Mouse (Mus musculus): ENCODE results near the gene Cped1.

Gene Cped1

DNA sequence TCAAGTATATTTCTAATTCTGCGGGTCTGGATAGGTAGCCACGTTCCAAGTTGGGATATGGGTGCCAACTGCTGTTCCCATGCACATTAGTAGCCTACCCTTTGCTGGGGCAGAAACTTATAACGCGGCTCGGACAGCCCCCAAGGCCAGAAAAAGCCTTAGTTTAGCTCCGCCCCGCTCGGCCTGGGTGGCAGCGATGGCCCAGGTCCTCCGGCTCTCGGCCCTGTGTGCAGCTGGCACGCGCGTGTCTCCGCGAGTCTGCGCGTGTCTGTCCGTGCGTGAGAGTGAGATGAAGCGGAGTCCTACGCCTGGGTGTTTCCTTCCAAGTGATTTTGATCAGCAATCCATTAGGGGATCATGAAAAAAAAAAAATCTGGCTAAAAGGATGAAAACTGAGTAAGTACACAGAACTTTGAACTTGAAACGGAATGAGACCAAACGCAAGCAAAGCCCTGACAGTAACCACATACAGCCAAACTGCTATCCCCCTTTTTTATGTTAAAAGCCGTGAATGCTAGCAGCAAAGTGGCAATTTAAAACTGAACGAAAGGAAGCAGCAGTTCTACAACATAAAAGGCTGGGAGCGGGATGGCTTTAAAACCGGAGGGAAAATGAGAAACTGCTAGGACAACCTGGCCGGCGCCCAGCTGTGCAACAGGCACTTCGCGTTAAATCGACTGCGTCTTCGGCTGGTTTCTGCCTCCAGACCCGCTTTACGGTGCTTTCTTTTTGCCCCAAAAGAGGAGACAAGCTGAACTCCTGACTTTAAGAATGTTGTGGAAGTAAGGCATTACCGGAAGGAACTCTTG is at the start of gene Cped1:
Gene Cped1 (plus strand): TSS at position 185 of the 809 bp plus-strand sequence.
- DNase-seq (ENCODE audit: low spot score in 2 of 2), result no peak

- DNase-seq (ENCODE audit: low spot score in 2 of 2), result no peak
Observed at GRCm38 (mm10) chr6:21937981-21938635, 47.6 kb upstream of the Cped1 start.

- peak; percentile 97 to 98 for DNase-seq (ENCODE audit: low spot score in 2 of 2)
Observed at GRCm38 (mm10) chr6:21949226-21949731, 36.4 kb upstream of the Cped1 start, which contains the start of gene Ing3. TSS of gene Ing3 (plus strand) at chr6:21949571.

DNA sequence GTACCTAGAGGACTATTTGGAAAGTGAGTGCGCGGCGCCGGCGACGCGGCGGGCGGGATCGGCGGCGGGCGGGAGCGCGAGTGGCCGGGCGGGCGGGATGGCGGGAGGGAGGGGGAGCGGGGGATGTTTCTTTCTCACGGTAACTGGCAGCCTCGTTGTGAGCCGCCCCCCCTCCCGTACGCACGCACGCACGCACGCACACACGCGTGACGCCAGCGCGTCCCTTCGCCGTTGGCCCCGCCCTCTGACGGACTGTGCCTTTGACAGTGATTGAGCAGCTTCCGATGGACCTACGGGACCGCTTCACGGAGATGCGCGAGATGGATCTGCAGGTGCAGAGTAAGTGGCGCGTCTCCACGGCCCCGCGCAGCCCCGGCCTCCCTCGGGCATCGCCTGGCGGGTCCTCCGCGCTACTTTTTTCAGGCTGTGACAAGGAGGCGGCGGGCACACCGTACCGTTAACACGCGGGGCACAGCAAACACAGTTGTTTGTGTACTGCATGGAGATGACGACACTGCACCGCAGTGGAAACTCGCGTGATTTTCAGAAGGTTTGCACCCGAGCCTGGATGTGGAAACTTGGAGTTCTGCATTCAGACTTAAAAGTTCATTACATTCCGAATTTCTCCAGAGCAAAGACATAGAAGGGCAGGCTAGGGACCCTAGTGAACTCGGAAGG is 35.8 kb upstream of the Cped1 start:
- DNase-seq (ENCODE audit: low spot score in 2 of 2), result peak; percentile 95 to 96

DNA sequence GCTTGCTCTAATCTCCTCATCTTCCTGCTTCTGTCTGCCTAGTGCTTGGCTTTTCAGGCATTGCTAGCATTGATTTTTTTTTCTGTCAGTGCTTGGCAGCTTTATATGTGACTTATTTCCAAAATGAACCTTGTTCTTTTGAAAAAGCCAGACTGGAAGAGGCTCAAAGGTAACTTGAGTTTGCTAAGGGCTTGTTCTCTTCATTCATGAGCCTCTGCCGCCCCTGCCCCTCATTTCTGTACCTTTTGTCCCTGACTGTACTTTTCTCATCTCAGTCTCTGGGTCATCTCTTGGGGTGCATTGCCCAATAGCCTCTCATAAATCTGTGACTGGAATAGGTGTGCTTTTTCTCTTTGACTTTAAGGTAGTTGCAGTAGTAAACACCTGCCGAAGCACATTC is 35.0 kb upstream of the Cped1 start:
- DNase-seq (ENCODE audit: low spot score in 2 of 2), result no peak

- DNase-seq (ENCODE audit: low spot score in 2 of 2), result no peak
Observed at GRCm38 (mm10) chr6:21955468-21955867, 30.2 kb upstream of the Cped1 start.

DNA sequence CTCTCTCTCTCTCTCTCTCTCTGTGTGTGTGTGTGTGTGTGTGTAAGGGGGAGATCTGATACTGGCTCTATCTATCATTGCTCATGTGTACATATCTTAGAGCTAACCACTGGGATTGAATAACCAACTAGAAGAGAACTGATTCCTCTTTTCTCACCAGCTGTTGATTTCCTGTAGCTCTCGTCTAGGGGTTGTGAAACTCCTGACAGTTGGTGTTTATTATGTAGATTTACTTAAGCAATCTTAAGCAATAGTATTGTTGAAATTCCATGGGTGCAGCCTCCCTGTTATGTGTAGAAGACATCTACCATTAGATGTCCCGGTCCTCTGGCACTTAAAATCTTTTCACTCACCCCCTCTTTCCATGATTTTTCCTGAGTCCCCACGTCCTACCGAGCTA is 26.8 kb upstream of the Cped1 start:
- no peak for DNase-seq (ENCODE audit: low spot score in 2 of 2)

GRCm38 (mm10) chr6:21959909-21960308 is 25.8 kb upstream of the Cped1 start:
- DNase-seq (ENCODE audit: low spot score in 2 of 2), result no peak

GRCm38 (mm10) chr6:21977532-21977931 is 8.2 kb upstream of the Cped1 start:
- no peak for DNase-seq (ENCODE audit: low spot score in 2 of 2)

DNA sequence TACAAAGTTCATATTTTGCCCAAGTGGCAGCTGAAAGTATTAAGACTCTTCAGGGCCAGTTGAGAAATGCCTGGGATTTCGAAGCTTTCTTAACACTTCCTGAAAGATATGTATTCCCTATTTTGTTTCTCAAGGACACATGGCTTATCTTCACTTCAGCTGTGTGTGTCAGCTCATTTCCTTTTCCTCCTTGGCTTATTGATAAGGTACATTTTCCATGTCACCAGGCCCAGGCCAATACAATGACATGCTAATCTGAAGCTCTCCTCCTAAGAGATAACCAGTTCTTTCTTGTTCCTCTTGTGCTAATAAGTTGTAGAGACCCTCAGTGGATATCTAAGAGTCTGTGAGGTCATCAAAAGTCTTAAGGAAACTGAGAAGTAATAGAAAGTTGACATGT is 4.6 kb upstream of the Cped1 start:
- DNase-seq (ENCODE audit: low spot score in 2 of 2), result no peak

DNA sequence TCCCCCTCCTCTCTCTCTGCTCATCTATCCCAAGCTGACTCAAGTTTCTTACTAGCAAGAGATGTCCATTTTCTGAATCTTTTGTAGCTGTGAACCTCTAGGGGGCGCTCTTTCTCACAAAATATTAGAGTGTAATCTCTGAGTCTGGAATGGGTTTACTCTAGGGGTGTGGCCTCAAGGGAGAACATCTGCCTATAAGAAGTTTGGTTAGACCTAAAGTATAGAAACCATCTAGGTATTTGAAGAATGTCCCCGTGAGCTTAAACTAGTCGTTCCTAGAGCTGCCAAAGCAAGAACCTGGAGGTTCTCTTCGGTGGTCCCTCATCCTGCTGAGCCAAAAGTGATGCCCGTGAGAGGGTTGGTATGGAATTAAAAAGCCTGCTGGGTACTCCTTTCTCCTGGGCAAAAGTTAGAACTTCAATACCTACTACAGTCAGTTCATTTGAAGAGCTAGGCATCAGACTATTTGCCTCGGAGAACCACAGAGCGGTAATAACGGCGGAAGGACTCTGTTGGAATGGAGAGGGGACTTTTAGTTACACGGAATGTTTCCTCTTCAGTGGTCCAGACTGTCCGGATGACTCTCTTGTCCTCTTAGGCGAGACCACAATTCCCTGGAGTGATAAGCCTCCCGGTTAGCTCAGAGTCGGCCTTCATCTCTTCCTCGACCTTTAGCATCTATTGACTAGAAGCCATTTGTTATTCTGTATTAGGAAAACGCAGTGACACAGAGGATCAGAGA is 555 bp upstream of the Cped1 start:
- peak in 1 of 2 experiments; percentile 50 for DNase-seq (ENCODE audit: low spot score in 2 of 2)

GRCm38 (mm10) chr6:21986660-21987331 is 1.1 kb downstream of the Cped1 start:
- no peak for DNase-seq (ENCODE audit: low spot score in 2 of 2)

DNA sequence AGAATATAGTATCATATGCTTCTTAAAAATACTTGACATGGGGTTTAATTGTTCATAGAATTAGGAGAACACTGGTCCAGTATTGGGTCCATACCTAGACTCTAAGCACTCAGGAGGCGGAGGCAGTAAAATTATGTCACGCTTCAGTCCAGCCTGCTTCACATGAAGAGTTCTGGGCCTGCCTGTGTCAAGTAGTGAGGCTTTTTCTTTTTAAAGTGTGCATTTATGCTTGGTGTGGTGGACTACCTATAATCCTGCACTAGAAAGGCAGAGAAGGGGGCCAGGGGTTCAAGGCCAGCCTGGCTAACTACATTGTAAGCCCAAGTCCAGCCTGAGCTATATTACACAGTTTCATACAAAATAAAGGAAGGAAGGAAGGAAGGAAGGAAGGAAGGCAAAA is 1.8 kb downstream of the Cped1 start:
- DNase-seq (ENCODE audit: low spot score in 2 of 2), result no peak

DNA sequence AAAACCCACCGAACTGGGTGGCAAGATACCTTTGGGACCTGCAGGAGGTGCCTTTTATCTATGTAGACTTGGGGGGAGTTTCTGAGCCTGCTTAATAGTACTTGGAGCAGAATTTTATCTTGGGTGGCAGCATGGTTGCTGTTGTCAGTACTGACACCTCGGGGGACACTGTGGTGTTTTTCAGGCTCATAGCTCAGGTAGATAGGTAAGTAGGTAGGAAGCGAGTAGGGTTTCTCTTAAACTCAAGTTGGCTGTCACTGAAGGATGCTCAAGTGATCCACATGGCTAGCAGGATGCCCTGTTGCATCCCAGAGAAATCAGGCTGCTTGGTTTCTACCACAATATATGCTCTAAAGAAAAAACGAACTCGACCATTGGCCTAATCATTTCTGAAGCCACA is 2.6 kb downstream of the Cped1 start:
- no peak for DNase-seq (ENCODE audit: low spot score in 2 of 2)

- DNase-seq (ENCODE audit: low spot score in 2 of 2), result no peak
Observed at GRCm38 (mm10) chr6:21989081-21989480, 3.4 kb downstream of the Cped1 start.

- no peak for DNase-seq (ENCODE audit: low spot score in 2 of 2)
Observed at GRCm38 (mm10) chr6:21990181-21991135, 4.7 kb downstream of the Cped1 start.

DNA sequence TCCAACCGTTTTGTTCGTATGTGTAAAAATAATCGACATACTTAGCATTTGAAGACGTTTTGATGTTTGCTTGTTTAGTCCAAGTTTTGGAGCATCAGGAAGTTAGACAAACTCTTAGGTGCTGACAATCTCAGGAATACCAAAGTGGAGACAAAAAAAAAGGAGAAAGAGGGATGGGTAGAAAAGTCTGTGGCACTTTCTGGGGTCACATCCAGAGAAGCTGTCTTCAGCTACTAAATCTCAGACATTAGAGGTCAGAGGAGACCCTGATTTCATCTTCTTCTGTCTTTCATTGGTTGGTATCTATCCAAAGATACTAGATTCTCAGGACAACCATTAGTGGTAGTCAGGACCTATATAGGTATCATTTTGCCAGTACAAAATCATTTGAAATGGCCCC is 5.4 kb downstream of the Cped1 start:
- DNase-seq (ENCODE audit: low spot score in 2 of 2), result no peak

DNA sequence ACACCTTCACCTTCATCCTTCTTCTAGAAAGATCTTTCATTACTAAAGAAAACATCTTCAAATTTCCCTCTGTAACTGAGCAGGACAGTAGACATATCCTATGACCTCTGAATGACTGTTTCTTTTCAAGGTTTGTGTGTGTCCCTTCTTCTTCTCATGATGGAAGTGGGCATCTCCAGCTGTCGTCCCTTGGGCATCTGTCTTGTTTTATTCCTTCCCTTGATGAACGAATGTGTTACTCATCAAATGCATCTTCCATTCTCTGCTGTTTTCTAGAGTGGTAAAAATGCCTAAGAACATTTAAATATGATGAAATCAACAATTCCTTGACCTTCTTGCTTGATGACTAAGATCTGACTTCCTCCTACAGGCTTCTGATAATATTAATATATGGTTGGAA is 7.4 kb downstream of the Cped1 start:
- DNase-seq (ENCODE audit: low spot score in 2 of 2), result no peak

- DNase-seq (ENCODE audit: low spot score in 2 of 2), result no peak
Observed at GRCm38 (mm10) chr6:21998131-21998530, 12.4 kb downstream of the Cped1 start.

DNA sequence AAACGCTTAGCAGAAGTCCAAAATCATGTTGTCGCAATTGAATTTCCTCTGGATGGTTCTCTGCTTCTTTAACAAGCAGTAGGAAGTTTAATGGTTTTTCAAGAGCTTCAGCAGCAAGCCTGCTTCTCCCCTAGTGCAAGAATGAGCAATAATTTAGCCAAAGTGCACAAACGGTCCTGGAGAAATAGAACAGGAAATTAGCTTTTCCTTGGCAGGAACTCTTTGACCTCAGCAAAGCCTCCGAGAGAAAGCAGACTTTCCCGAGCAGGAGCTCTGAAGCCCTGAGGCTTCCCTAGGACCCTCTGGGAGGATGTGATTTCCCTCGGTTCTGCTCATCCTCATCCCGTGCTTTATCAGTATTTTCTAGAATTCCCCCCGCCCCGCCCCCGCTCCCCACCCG is 13.3 kb downstream of the Cped1 start:
- DNase-seq (ENCODE audit: low spot score in 2 of 2), result no peak

Measured in thymus, postnatal 10 days (tissue).